In genomic region chr4:59301025-59301815, GRCm38 (mm10) we compare ENCODE assay signal across 23 mouse cellular contexts.
A peak's percentile ranks its signal among the peaks of the same experiment; 100 is the strongest.
DNase-seq lines count a peak whose midpoint lies in the region; ATAC-seq lines count a peak whose summit lies in the region.
"Had no signal": no experiment of that assay in that cellular context is flagged by ENCODE, and none has a peak within 500 bp of the region (broad histone marks: within the 10 kb centered on the region; RNA-seq: fewer than 3 reads in every experiment).

No protein-coding gene starts in this region.

- no peak overlapping the region for H3K4me3 ChIP-seq in heart, embryonic 10.5 days
- no peak overlapping the region for H3K4me3 ChIP-seq in hindbrain, embryonic 16.5 days (ENCODE audit: low read length)
- H3K4me3 ChIP-seq: embryonic facial prominence, embryonic 15.5 days; forebrain, embryonic 12.5 days; heart, embryonic 12.5 days; hindbrain, embryonic 15.5 days had no signal

- 0 out of 2 replicates have a peak overlapping the region, but pooled peaks have one; percentile 6 for H3K27ac ChIP-seq in heart, embryonic 10.5 days
- no peak overlapping the region for H3K27ac ChIP-seq in hindbrain, embryonic 16.5 days (ENCODE audit: low read depth, low read length)
- H3K27ac ChIP-seq: embryonic facial prominence, embryonic 15.5 days; forebrain, embryonic 12.5 days; hindbrain, embryonic 15.5 days had no signal

- H3K9ac ChIP-seq in hindbrain, embryonic 16.5 days (ENCODE audit: low read depth, low read length): no peak overlapping the region
- H3K9ac ChIP-seq: embryonic facial prominence, embryonic 15.5 days; forebrain, embryonic 12.5 days; forebrain, postnatal 0 days; heart, embryonic 12.5 days; hindbrain, embryonic 15.5 days had no signal

- H3K4me1 ChIP-seq in heart, embryonic 10.5 days: no peaks in the 10 kb centered on the region; the same call in 1 of the 2 replicates
- no peaks in the 10 kb centered on the region for H3K4me1 ChIP-seq in hindbrain, embryonic 16.5 days (ENCODE audit: control insufficient read depth, insufficient read depth, low read depth, low read length)
- H3K4me1 ChIP-seq: embryonic facial prominence, embryonic 15.5 days; forebrain, embryonic 12.5 days; heart, embryonic 12.5 days; hindbrain, embryonic 15.5 days had no signal

- no peak for DNase-seq in heart, embryonic 10.5 days (ENCODE audit: low spot score)
- no peak for DNase-seq in heart, adult 9 months (ENCODE audit: low spot score in 2 of 2)
- DNase-seq in 3T3-L1 (ENCODE audit: low read depth, low spot score): peak; percentile 63
- peak; percentile 19 for DNase-seq in Muller cell, postnatal 12 days (ENCODE audit: inconsistent ontology term)
- no peak for DNase-seq in cerebellum, postnatal 14 days
- DNase-seq in cerebellum, adult 8-10 months: no peak
- DNase-seq: adrenal gland, postnatal 14 days; cerebellum, adult 11-12 months; cerebellum, adult 9-11 months; embryo, embryonic 11 days; forebrain, postnatal 0 days; gastrocnemius, postnatal 14 days; heart, adult 18-20 months; heart, postnatal 36 days; kidney, adult 11 months; kidney, adult 9 months had no signal

- 86% methylated on average over 9 of the region's 9 CpGs for WGBS in heart, embryonic 10.5 days
- 91% methylated on average over 9 of the region's 9 CpGs for WGBS in hindbrain, embryonic 16.5 days

- no peak overlapping the region for H3K4me2 ChIP-seq in hindbrain, embryonic 16.5 days (ENCODE audit: low read length)
- H3K4me2 ChIP-seq: embryonic facial prominence, embryonic 15.5 days; forebrain, embryonic 12.5 days; heart, embryonic 12.5 days; hindbrain, embryonic 15.5 days had no signal

- no peaks in the 10 kb centered on the region for H3K36me3 ChIP-seq in heart, embryonic 10.5 days
- no peaks in the 10 kb centered on the region for H3K36me3 ChIP-seq in hindbrain, embryonic 16.5 days (ENCODE audit: control insufficient read depth, insufficient read depth, low read length)
- H3K36me3 ChIP-seq: embryonic facial prominence, embryonic 15.5 days; forebrain, embryonic 12.5 days; heart, embryonic 12.5 days; hindbrain, embryonic 15.5 days had no signal

- H3K27me3 ChIP-seq in heart, embryonic 10.5 days (ENCODE audit: insufficient read depth, poor library complexity, severe bottlenecking): no peaks in the 10 kb centered on the region
- no peaks in the 10 kb centered on the region for H3K27me3 ChIP-seq in hindbrain, embryonic 16.5 days (replicated peaks; ENCODE audit: control insufficient read depth, insufficient read depth, low read length)
- H3K27me3 ChIP-seq: CH12.LX; embryonic facial prominence, embryonic 15.5 days; forebrain, embryonic 12.5 days; heart, embryonic 12.5 days; hindbrain, embryonic 15.5 days had no signal

- peak; percentile 78 for ATAC-seq in granulocyte monocyte progenitor cell, adult 5-6 weeks (replicated peaks; ENCODE audit: poor library complexity, severe bottlenecking)
- no peak for ATAC-seq in hindbrain, embryonic 16.5 days
- ATAC-seq: forebrain, postnatal 0 days had no signal

- H3K9me3 ChIP-seq in heart, embryonic 10.5 days: no peaks in the 10 kb centered on the region
- no peaks in the 10 kb centered on the region for H3K9me3 ChIP-seq in hindbrain, embryonic 16.5 days (ENCODE audit: control insufficient read depth, low read length)
- H3K9me3 ChIP-seq: embryonic facial prominence, embryonic 15.5 days; forebrain, embryonic 12.5 days; hindbrain, embryonic 15.5 days had no signal

Comparison
In these comparisons a context has a peak if more than half of its experiments do, and no peak if none do; other contexts are left out.
1. DNase-seq: peak in 3T3-L1 (single experiment) and Muller cell, postnatal 12 days (single experiment); none in heart, embryonic 10.5 days (single experiment), heart, adult 9 months (0 of 2), cerebellum, postnatal 14 days (0 of 2) and cerebellum, adult 8-10 months (single experiment).